Mouse (Mus musculus) olfactory bulb, adult 2 months (tissue): ENCODE measurements around the gene Cfdp1.
A peak's percentile ranks its signal among the peaks of the same experiment; 100 is the strongest.

ENCODE experiments used
- CTCF ChIP-seq: fragments of 200-500 bp; IDR thresholded peaks from 2 replicates; pipeline ENCODE4 v1.5.1; 2012; ENCODE audit warnings: low read depth, mild to moderate bottlenecking, low read length, moderate library complexity; ENCODE audit not compliant: insufficient read depth
- POLR2A ChIP-seq: fragments of 200-500 bp; IDR thresholded peaks from 2 replicates; pipeline ENCODE4 v1.6.1; 2012; ENCODE audit warnings: mild to moderate bottlenecking, low read depth, low read length, moderate library complexity; ENCODE audit not compliant: insufficient read depth

GRCm38 (mm10) chr8:111876355-111876948, 22.4 kb upstream of the Cfdp1 start, which contains the start of gene Tmem170:
- TF ChIP-seq POLR2A (peak; percentile 72; the same call in 1 of the 2 replicates), CTCF (peak; percentile 78)
